Mouse (Mus musculus) heart, embryonic 13.5 days (tissue): ENCODE results near the gene Filip1. TPM values are rescaled to one million over a fixed set of nuclear protein-coding genes. Genes with fewer than 3 reads are reported as not detected.

Source experiments
- ATAC-seq: fragments of 200-750 bp; cut with Nextera tagmentation; 2 replicates; pipeline ENCODE4 v1.8.0; 2017; ENCODE audit warnings: moderate TSS enrichment; ENCODE audit not compliant: insufficient number of reproducible peaks, low FRiP score, low TSS enrichment; ENCODE audit errors: extremely low read depth
- H3K27ac ChIP-seq: fragments of 300-500 bp; sonication (generic); replicated peaks from 2 replicates; pipeline ENCODE4 v1.5.1; 2015; ENCODE audit warnings: moderate library complexity, mild to moderate bottlenecking, inconsistent platforms
- H3K27me3 ChIP-seq: fragments of 300-500 bp; sonication (generic); replicated peaks from 2 replicates; pipeline ENCODE4 v1.6.1; 2015; ENCODE audit warnings: mild to moderate bottlenecking, inconsistent platforms
- H3K36me3 ChIP-seq: fragments of 300-500 bp; sonication (generic); 2 replicates; pipeline ENCODE4 v1.6.1; 2015; ENCODE audit warnings: mild to moderate bottlenecking, inconsistent platforms
- H3K4me1 ChIP-seq: fragments of 300-500 bp; sonication (generic); 2 replicates; pipeline ENCODE4 v1.6.1; 2015; ENCODE audit warnings: inconsistent platforms
- H3K4me2 ChIP-seq: fragments of 300-500 bp; sonication (generic); 2 replicates; pipeline ENCODE4 v1.6.1; 2015; ENCODE audit warnings: inconsistent platforms, mild to moderate bottlenecking, moderate library complexity
- H3K4me3 ChIP-seq: fragments of 300-500 bp; sonication (generic); 2 replicates; pipeline ENCODE4 v1.5.1; 2015; ENCODE audit warnings: moderate library complexity, mild to moderate bottlenecking, inconsistent platforms
- H3K9ac ChIP-seq: fragments of 300-500 bp; sonication (generic); 2 replicates; pipeline ENCODE4 v1.6.1; 2015; ENCODE audit warnings: inconsistent platforms, mild to moderate bottlenecking, moderate library complexity
- H3K9me3 ChIP-seq: fragments of 300-500 bp; sonication (generic); 2 replicates; pipeline ENCODE4 v1.6.1; 2016; ENCODE audit warnings: inconsistent platforms
- WGBS: fragments of 180-500 bp; shearing (Covaris S2); methylation state at CpG from one replicate; pipeline ENCODE4 v1.1.7; 2015; ENCODE audit warnings: mixed read lengths; 5-methylcytosine and 5-hydroxymethylcytosine counted together
- polyA plus RNA-seq: library from polyadenylated mRNA; unstranded; fragments of >200 nt; fragmentation: Nextera tagmentation; extraction: Ambion mirVana; gene quantifications from 2 replicates; pipeline ENCODE4 v1.2.1, GENCODE M21; 2015

Gene Filip1
- polyA plus RNA-seq, 1 experiment from 2014 or later: 27.3 TPM

DNA sequence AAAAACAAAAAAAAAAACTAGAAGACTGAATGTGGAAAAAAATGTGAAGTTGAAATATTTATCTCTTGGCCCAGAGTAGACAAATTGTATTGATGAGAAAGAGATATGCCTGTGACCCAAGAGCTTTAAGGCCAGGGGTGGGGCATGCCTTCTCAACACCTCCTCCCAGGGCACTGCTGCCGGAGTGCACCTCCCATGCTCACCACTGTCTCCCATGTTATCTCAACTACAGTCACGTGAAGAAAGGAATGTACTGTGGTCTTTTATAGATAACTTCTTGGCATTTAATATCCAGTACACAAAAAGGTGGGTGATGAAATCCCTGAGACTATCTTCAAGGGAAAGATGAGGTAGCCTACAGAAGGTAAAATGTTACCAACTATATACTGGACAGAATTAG, 64.7 kb downstream of the Filip1 start:
- WGBS: 13% methylated on average over 2 of the region's 2 CpGs
- Histone ChIP-seq H3K27ac (peak overlapping the region; percentile 8; the same call in 1 of the 2 replicates), H3K36me3 (peaks cover 11% of the 10 kb centered on the region)

DNA sequence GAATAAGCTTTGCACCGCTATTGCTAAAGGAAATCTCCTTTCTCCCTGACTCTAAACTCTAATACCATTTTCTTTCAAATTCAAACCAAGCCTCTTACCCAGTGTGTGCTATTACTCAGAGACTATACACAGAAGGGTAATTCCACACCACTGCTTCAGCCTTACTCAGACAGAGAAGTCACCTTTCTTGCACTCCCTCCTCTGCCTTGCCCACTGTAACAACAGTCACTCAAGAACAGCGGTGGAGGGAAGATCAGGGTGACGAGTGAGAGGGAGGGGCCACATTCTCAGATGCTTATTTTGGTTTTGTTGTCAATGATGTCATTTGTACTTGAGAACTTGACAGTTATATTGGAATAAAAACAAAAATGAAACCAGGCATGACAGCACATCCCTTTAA, 65.2 kb downstream of the Filip1 start:
- WGBS: 49% methylated on average over 3 of the region's 3 CpGs
- Histone ChIP-seq H3K4me3 (no peak overlapping the region), H3K27ac (peak overlapping the region; percentile 8; the same call in 1 of the 2 replicates), H3K9me3 (no peaks in the 10 kb centered on the region), H3K4me2 (no peak overlapping the region), H3K36me3 (peaks cover 11% of the 10 kb centered on the region), H3K9ac (no peak overlapping the region), H3K27me3 (no peaks in the 10 kb centered on the region), H3K4me1 (peaks cover 67% of the 10 kb centered on the region)
- no peak for ATAC-seq

More for the DNA sequence above, 64.7 kb downstream of the Filip1 start:
- Histone ChIP-seq H3K4me3 (no peak overlapping the region), H3K4me2 (no peak overlapping the region), H3K9me3 (no peaks in the 10 kb centered on the region), H3K27me3 (no peaks in the 10 kb centered on the region), H3K4me1 (peaks cover 73% of the 10 kb centered on the region), H3K9ac (no peak overlapping the region)
- no peak for ATAC-seq

DNA sequence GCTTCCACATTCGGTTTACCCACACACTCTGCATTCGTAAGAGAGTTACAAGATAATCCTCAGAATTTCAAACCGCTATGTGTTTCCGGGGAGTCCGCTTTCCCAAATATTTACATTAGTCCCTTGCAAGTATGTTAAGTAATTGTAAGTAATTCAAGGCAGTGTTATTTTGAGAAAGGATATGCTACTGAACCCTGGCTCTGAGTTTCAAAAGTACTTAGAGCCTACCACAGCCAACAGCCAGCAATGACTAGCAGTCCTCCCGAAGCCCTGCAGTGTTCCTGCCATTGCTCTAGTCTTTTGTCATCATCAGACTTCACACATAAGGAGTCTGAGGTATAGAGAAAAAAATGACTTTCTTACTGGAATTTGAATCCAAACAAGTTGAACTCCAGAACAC, 67.8 kb downstream of the Filip1 start:
- no peak overlapping the region for H3K4me2 ChIP-seq
- H3K27me3 ChIP-seq: no peaks in the 10 kb centered on the region
- peaks cover 44% of the 10 kb centered on the region for H3K4me1 ChIP-seq
- H3K9me3 ChIP-seq: no peaks in the 10 kb centered on the region
- no peak overlapping the region for H3K27ac ChIP-seq
- no peak overlapping the region for H3K4me3 ChIP-seq
- 61% methylated on average over 6 of the region's 6 CpGs for WGBS
- ATAC-seq: no peak
- H3K9ac ChIP-seq: no peak overlapping the region
- 0 out of 2 replicates have a peak, but pooled peaks cover 5% of the 10 kb centered on the region for H3K36me3 ChIP-seq

DNA sequence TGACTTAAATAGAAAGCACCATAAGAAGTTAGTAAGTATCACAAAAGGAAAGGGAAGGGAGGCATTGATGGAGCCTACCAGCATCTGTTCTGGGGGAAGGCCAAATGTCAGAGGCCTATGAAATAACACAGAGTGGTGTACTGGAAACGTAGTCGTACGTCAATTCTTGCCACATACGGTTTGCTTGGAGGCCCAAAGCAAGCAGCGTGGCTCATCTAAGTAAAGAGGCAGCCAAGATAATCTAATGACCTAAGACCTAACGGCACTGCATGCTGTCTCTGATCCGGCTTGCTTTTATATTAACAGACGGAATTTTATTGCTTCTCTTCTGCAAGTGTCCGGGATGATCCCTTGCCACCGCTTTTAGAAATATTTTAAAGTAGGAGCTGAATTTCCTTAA, 68.7 kb downstream of the Filip1 start:
- H3K27ac ChIP-seq: peak overlapping the region; percentile 32; the same call in 1 of the 2 replicates
- WGBS: 49% methylated on average over 10 of the region's 10 CpGs

DNA sequence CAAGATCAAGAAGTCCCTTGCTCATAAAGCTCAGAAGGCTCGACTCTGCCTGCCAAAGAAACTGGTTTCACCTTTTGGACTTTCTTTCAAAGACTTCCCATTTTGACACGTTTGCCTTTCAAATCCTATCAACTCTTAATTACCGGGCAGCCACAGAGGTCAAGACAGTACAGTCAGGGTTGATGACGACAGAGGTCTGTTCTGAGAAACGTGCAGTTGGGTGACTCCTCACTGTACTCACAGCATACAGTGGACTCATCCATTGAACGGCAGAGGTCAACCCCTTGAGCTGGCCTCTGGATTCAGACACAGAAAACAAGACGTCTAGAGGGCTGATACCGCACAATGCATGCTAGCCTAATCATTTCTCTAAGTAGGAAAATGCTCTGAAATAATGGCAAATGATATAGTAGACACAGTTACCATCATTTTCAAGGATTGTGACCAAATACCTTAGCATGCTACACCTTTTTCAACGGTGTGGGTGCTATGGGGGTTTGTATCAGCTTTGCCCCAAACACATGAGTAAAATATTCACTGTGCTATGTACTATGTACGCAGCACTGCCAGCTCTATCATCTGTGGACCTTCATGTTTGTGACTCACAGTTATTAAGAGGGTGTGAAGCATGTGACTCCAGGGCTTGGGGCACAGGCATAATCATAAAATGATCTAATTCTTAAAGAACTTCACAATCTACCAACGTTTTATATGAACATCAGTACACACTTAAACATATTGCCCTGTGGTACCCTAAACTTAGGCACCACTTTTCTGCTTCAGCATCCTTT, 74.0 kb downstream of the Filip1 start:
- Histone ChIP-seq H3K9ac (no peak overlapping the region), H3K4me2 (no peak overlapping the region), H3K4me3 (no peak overlapping the region), H3K27me3 (no peaks in the 10 kb centered on the region), H3K9me3 (no peaks in the 10 kb centered on the region), H3K27ac (no peak overlapping the region), H3K4me1 (peaks cover 29% of the 10 kb centered on the region), H3K36me3 (peaks cover 11% of the 10 kb centered on the region; the same call in 1 of the 2 replicates)
- ATAC-seq: no peak
- 54% methylated on average over 11 of the region's 11 CpGs for WGBS

More for the DNA sequence above, 68.7 kb downstream of the Filip1 start:
- Histone ChIP-seq H3K4me3 (no peak overlapping the region), H3K4me1 (peaks cover 48% of the 10 kb centered on the region), H3K36me3 (0 out of 2 replicates have a peak, but pooled peaks cover 6% of the 10 kb centered on the region), H3K9me3 (no peaks in the 10 kb centered on the region), H3K4me2 (no peak overlapping the region), H3K9ac (no peak overlapping the region), H3K27me3 (no peaks in the 10 kb centered on the region)
- no peak for ATAC-seq

DNA sequence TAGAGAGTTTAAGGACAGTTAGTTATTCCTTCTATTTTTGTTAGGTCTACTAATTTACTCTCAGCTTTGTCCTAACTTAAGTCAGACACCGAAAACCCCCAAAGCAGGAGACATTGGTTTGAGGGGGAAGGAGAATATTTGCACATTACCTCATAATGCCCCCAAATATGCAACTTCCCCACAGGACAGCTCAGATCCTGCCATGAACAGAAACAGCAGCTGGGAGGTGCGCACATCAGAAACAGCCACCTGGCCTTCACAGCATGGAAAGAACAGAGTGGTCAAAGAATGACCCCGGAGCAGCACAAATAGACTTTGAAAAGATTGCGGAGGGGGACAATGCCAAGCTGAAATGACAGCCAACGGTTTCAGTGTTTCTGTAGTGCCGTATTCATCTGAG, 75.1 kb downstream of the Filip1 start:
- Histone ChIP-seq H3K36me3 (peaks cover 11% of the 10 kb centered on the region; the same call in 1 of the 2 replicates), H3K27me3 (no peaks in the 10 kb centered on the region), H3K9me3 (no peaks in the 10 kb centered on the region), H3K9ac (no peak overlapping the region), H3K4me3 (no peak overlapping the region), H3K4me2 (no peak overlapping the region), H3K27ac (no peak overlapping the region), H3K4me1 (peaks cover 28% of the 10 kb centered on the region)
- WGBS: 84% methylated on average over 6 of the region's 6 CpGs
- no peak for ATAC-seq

DNA sequence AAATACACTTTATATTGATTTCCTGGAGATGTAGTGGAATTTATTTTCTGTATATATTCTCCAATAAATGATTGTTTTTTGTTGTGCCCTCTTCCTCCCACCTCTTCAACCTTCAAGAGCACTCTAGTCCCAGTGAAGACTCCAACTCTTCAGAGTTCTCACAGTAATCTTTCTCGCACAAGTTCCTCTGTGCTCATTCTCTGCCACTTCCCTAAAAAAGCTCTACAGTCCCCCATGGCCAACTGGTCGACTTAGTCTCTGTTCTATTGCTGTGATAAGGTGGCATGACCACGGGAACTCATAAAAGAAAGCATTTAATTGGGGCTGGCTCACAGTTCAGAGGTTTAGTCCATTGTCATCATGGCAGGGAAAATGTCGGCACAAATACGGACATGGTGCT, 80.1 kb downstream of the Filip1 start:
- no peak overlapping the region for H3K9ac ChIP-seq
- H3K27ac ChIP-seq: no peak overlapping the region
- no peaks in the 10 kb centered on the region for H3K9me3 ChIP-seq
- 84% methylated on average over 5 of the region's 5 CpGs for WGBS
- ATAC-seq: no peak
- H3K4me1 ChIP-seq: peaks cover 31% of the 10 kb centered on the region
- H3K27me3 ChIP-seq: no peaks in the 10 kb centered on the region
- no peak overlapping the region for H3K4me3 ChIP-seq
- H3K4me2 ChIP-seq: no peak overlapping the region
- peaks cover 5% of the 10 kb centered on the region; the same call in 1 of the 2 replicates for H3K36me3 ChIP-seq

DNA sequence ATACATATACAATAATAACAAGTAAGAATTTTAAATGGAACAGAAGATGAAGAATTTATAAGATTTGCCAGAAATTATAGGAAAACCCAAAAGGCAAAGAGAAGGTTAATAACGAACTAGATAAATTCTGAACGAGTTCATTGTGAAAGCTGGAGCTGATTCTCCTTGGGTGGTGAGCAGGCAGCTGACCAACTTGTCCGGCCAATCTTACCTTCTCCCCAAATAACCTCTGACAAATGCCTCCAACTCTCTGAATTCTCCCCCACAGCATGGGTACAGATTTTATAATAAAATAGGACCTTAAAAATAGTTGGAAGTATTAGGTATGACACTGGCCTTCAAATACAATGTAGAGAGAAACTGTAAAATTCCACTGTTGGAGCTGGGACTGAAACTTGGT, 84.6 kb downstream of the Filip1 start:
- H3K27me3 ChIP-seq: no peaks in the 10 kb centered on the region
- no peak overlapping the region for H3K27ac ChIP-seq
- H3K9ac ChIP-seq: no peak overlapping the region
- no peaks in the 10 kb centered on the region for H3K36me3 ChIP-seq
- no peak overlapping the region for H3K4me3 ChIP-seq
- ATAC-seq: no peak
- H3K4me1 ChIP-seq: peaks cover 44% of the 10 kb centered on the region
- 85% methylated on average over 3 of the region's 3 CpGs for WGBS
- no peak overlapping the region for H3K4me2 ChIP-seq
- no peaks in the 10 kb centered on the region for H3K9me3 ChIP-seq

DNA sequence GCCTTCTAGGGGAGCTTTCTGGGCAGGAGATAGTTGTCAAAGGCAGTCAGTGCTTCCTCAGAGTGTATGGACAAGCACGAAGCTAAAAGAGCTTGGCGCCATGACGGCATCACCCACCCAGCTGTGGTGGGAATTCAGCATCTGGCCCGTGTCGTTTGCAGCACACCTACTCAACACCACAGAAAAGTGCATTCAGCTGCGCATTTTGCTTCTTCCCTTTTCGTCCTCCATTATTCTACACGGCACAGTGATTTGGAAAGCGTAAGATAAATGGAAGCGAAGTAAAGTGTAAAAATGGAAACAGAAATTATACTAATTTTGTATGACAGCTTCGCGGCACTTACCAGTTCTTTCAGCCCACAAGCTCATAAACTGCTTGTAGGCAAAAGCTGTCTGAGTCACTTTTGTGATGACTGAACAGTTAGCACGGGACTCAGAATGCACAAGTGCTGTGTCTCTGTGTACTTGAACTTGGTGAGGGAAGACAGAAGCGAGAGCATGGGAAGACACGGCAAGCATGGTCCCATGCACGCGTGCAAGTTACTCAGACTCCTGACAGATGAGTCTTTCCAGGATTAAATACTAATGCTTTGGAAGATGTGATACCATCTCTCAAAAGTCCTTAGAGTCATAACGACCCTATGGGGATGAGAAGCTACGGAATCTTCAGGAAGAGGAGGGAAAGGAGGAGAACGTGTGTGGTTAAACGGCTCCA, 85.3 kb downstream of the Filip1 start:
- no peak overlapping the region for H3K4me3 ChIP-seq
- H3K27me3 ChIP-seq: no peaks in the 10 kb centered on the region
- H3K4me1 ChIP-seq: peaks cover 50% of the 10 kb centered on the region
- H3K27ac ChIP-seq: peak overlapping the region; percentile 63; the same call in 1 of the 2 replicates
- 74% methylated on average over 21 of the region's 21 CpGs for WGBS
- H3K36me3 ChIP-seq: no peaks in the 10 kb centered on the region
- H3K9ac ChIP-seq: no peak overlapping the region
- no peak overlapping the region for H3K4me2 ChIP-seq
- ATAC-seq: no peak
- no peaks in the 10 kb centered on the region for H3K9me3 ChIP-seq

DNA sequence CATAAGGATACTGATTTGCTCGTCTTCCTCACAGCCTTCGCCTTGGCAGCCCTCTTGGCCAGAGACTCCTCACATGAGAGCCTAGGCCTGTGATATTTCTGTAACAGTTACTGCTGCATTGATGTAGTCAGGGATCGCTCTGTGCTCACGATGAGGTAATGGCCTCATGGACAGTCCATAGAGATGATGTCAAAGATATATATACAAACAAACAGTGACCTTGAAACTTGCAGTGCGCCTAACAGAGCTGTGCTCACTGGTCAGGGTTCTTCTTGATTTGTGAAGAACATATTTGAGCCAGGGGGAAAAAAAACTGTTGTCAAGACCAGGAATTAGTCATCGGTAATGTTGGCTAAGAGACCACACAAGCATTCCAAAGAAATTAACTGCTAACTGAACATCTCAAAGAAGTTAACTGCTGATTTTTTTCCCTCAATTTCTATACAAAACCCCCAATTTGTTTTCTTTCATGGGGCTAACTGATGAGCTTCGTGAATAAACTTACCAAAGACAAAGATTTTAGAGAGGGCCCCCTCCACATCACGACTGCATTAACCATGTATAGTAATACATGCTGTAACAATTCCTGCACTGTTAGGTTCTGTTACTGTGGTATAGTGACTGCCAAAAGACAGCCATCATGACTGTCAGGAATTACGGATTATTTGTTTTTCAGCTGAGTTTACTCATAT, 86.0 kb downstream of the Filip1 start:
- Histone ChIP-seq H3K36me3 (no peaks in the 10 kb centered on the region), H3K27ac (peak overlapping the region; percentile 63), H3K4me2 (no peak overlapping the region), H3K4me3 (no peak overlapping the region), H3K27me3 (no peaks in the 10 kb centered on the region), H3K4me1 (peaks cover 51% of the 10 kb centered on the region), H3K9me3 (no peaks in the 10 kb centered on the region), H3K9ac (0 out of 2 replicates have a peak overlapping the region, but pooled peaks have one; percentile 50)
- no peak for ATAC-seq
- WGBS: 50% methylated on average over 9 of the region's 9 CpGs

DNA sequence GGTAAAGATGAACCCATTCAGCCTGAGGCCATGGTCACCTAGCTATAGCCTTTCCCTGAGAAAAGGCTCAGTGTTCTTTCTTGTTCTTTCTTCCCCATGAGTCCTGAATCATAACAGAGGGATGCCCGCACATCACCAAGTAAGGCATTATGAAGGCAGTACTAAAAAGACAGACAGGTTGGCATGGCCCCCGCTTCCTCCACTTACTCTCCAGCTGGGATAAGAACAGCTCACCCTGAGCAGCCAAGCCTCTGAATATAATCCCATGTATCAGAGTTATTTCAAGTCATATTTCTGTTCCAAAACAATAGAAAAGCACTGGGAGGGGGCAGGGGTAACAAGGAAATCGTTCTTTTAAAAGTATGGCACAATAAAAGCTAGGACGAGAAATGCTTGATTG, 86.7 kb downstream of the Filip1 start:
- no peak for ATAC-seq
- Histone ChIP-seq H3K9me3 (no peaks in the 10 kb centered on the region), H3K4me1 (peaks cover 50% of the 10 kb centered on the region), H3K27ac (peak overlapping the region; percentile 63), H3K4me2 (no peak overlapping the region), H3K4me3 (no peak overlapping the region), H3K27me3 (no peaks in the 10 kb centered on the region), H3K9ac (0 out of 2 replicates have a peak overlapping the region, but pooled peaks have one; percentile 50), H3K36me3 (no peaks in the 10 kb centered on the region)
- 78% methylated on average over 4 of the region's 4 CpGs for WGBS
